Mouse (Mus musculus) thymus, adult 2 months (tissue): ENCODE measurements around the gene Gjc2. TPM values are rescaled to one million over a fixed set of nuclear protein-coding genes. Genes with fewer than 3 reads are reported as not detected.

ENCODE experiments used
- DNase-seq: peaks from one replicate; pipeline ENCODE4 v3.0.0; 2021
- H3K27ac ChIP-seq: fragments of 200-500 bp; 2 replicates; pipeline ENCODE4 v1.5.1; 2012; ENCODE audit warnings: low read length, control low read depth; ENCODE audit not compliant: control insufficient read depth, insufficient read depth
- H3K27me3 ChIP-seq: fragments of 200-500 bp; 2 replicates; pipeline ENCODE4 v1.6.1; 2012; ENCODE audit warnings: mild to moderate bottlenecking, low read length, moderate library complexity, mixed read lengths; ENCODE audit not compliant: control insufficient read depth, insufficient read depth
- H3K36me3 ChIP-seq: fragments of 200-500 bp; 2 replicates; pipeline ENCODE4 v1.6.1; 2012; ENCODE audit warnings: mild to moderate bottlenecking, low read length, moderate library complexity; ENCODE audit not compliant: control insufficient read depth, insufficient read depth
- H3K4me1 ChIP-seq: fragments of 200-500 bp; replicated peaks from 2 replicates; pipeline ENCODE4 v1.6.1; 2012; ENCODE audit warnings: low read length; ENCODE audit not compliant: control insufficient read depth, insufficient read depth
- H3K4me3 ChIP-seq: fragments of 200-500 bp; 2 replicates; pipeline ENCODE4 v1.5.1; 2012; ENCODE audit warnings: mild to moderate bottlenecking, low read length, control low read depth, moderate library complexity; ENCODE audit not compliant: control insufficient read depth, insufficient read depth
- CTCF ChIP-seq: fragments of 200-500 bp; IDR thresholded peaks from 2 replicates; pipeline ENCODE4 v1.5.1; 2012; ENCODE audit warnings: mild to moderate bottlenecking, control low read depth, low read length, moderate library complexity, borderline replicate concordance; ENCODE audit not compliant: control insufficient read depth, poor library complexity, insufficient read depth; ENCODE audit errors: extremely low read depth
- POLR2A ChIP-seq: fragments of 200-500 bp; IDR thresholded peaks from 2 replicates; pipeline ENCODE4 v1.6.1; 2012; ENCODE audit warnings: mild to moderate bottlenecking, low read length, control low read depth, moderate library complexity; ENCODE audit not compliant: control insufficient read depth, poor library complexity, insufficient read depth; ENCODE audit errors: extremely low read depth
- WGBS: fragments of 180-500 bp; shearing (Covaris S2); methylation state at CpG from one replicate; pipeline ENCODE4 v1.1.7; 2018; 5-methylcytosine and 5-hydroxymethylcytosine counted together
- polyA plus RNA-seq: library from polyadenylated mRNA; depleted of rRNA; stranded (reverse); fragments of >200 nt; gene quantifications from 2 replicates; pipeline ENCODE4 v1.2.3, GENCODE M21; 2012; rRNA removed

Gene Gjc2
- polyA plus RNA-seq, 1 experiment, result 0.66 TPM

- Histone ChIP-seq H3K27me3 (peaks cover 7% of the 10 kb centered on the region; the same call in 1 of the 2 replicates), H3K4me3 (no peak within 1 kb of the TSS), H3K27ac (no peak within 1 kb of the TSS), H3K4me1 (no peaks in the 10 kb centered on the region), H3K36me3 (no peaks in the 10 kb centered on the region)
- DNase-seq, result no peak
- WGBS, result 20% methylated on average over 44 of the region's 44 CpGs
- TF ChIP-seq POLR2A (no peak), CTCF (no peak)
Observed at GRCm38 (mm10) chr11:59135904-59136452, 47.0 kb downstream of the Gjc2 start, which contains the start of gene Obscn. Gene Obscn, minus strand, starts transcription at chr11:59136402.

GRCm38 (mm10) chr11:59135051-59135820 lies 47.8 kb downstream of the Gjc2 start:
- Histone ChIP-seq H3K4me1 (no peaks in the 10 kb centered on the region), H3K27me3 (peaks cover 7% of the 10 kb centered on the region; the same call in 1 of the 2 replicates), H3K27ac (no peak overlapping the region), H3K36me3 (no peaks in the 10 kb centered on the region), H3K4me3 (no peak overlapping the region)
- no peak for TF ChIP-seq CTCF
- TF ChIP-seq POLR2A, result no peak
- WGBS, result 12% methylated on average over 55 of the region's 55 CpGs
- DNase-seq, result no peak

- Histone ChIP-seq H3K27ac (no peak overlapping the region), H3K4me3 (no peak overlapping the region), H3K36me3 (no peaks in the 10 kb centered on the region), H3K4me1 (no peaks in the 10 kb centered on the region), H3K27me3 (peaks cover 7% of the 10 kb centered on the region; the same call in 1 of the 2 replicates)
- TF ChIP-seq CTCF (no peak), POLR2A (no peak)
- DNase-seq, result no peak
- 5% methylated on average over 34 of the region's 35 CpGs for WGBS
Observed at GRCm38 (mm10) chr11:59134373-59134997, 48.5 kb downstream of the Gjc2 start.

- Histone ChIP-seq H3K27ac (no peak overlapping the region), H3K4me1 (no peaks in the 10 kb centered on the region), H3K36me3 (no peaks in the 10 kb centered on the region), H3K4me3 (no peak overlapping the region), H3K27me3 (peaks cover 7% of the 10 kb centered on the region; the same call in 1 of the 2 replicates)
- no peak for DNase-seq
- no peak for TF ChIP-seq POLR2A
- no peak for TF ChIP-seq CTCF
- WGBS, result 77% methylated on average over 2 of the region's 3 CpGs
Observed at GRCm38 (mm10) chr11:59132065-59132464, 50.9 kb downstream of the Gjc2 start.

GRCm38 (mm10) chr11:59131348-59131919 lies 51.6 kb downstream of the Gjc2 start:
- WGBS, result 69% methylated on average over 18 of the region's 18 CpGs
- no peak overlapping the region for H3K4me3 ChIP-seq
- H3K27ac ChIP-seq, result no peak overlapping the region
- no peaks in the 10 kb centered on the region for H3K4me1 ChIP-seq
- TF ChIP-seq POLR2A (no peak), CTCF (no peak)
- H3K36me3 ChIP-seq, result no peaks in the 10 kb centered on the region
- DNase-seq, result no peak
- peaks cover 7% of the 10 kb centered on the region; the same call in 1 of the 2 replicates for H3K27me3 ChIP-seq

GRCm38 (mm10) chr11:59130782-59131181 lies 52.2 kb downstream of the Gjc2 start:
- Histone ChIP-seq H3K27me3 (peaks cover under 1% of the 10 kb centered on the region; the same call in 1 of the 2 replicates), H3K4me3 (no peak overlapping the region), H3K4me1 (no peaks in the 10 kb centered on the region), H3K36me3 (no peaks in the 10 kb centered on the region), H3K27ac (no peak overlapping the region)
- 61% methylated on average over 9 of the region's 9 CpGs for WGBS
- no peak for DNase-seq
- TF ChIP-seq CTCF, result no peak
- TF ChIP-seq POLR2A, result no peak

Other genes starting within 250 kb of the Gjc2 start
- gene Rnf187, start 244.3 kb downstream of the Gjc2 start, polyA plus RNA-seq, result 335 and 488 TPM in 2 replicates
- gene Hist3h2ba, start 234.3 kb downstream of the Gjc2 start, polyA plus RNA-seq, result 47.2 and 96.5 TPM in 2 replicates
- gene Hist3h2a, start 228.5 kb downstream of the Gjc2 start, polyA plus RNA-seq, result 45.9 and 51.0 TPM in 2 replicates
- 0.31 and 0.47 TPM in 2 replicates for gene Trim17, start 228.5 kb downstream of the Gjc2 start, polyA plus RNA-seq
- gene Trim11, start 205.1 kb downstream of the Gjc2 start, polyA plus RNA-seq, result 114 and 119 TPM in 2 replicates
- 2.4 and 14.5 TPM in 2 replicates for gene Obscn, start 46.8 kb downstream of the Gjc2 start, polyA plus RNA-seq
- 7.2 and 8.9 TPM in 2 replicates for gene Iba57, start 19.5 kb downstream of the Gjc2 start, polyA plus RNA-seq
- gene Guk1, start 9.0 kb upstream of the Gjc2 start, polyA plus RNA-seq, result 56.8 and 79.8 TPM in 2 replicates
- gene Mrpl55, start 19.3 kb upstream of the Gjc2 start, polyA plus RNA-seq, result 40.2 and 42.0 TPM in 2 replicates
- gene 2310033P09Rik, start 25.1 kb upstream of the Gjc2 start, polyA plus RNA-seq, result 30.0 and 30.5 TPM in 2 replicates
- 503 and 561 TPM in 2 replicates for gene Arf1, start 45.1 kb upstream of the Gjc2 start, polyA plus RNA-seq
- gene Wnt3a, start 107.5 kb upstream of the Gjc2 start, polyA plus RNA-seq, result 0.28 TPM in 1 of 2 replicates, not detected in the other
- 1.3 and 2.2 TPM in 2 replicates for gene Wnt9a, start 123.7 kb upstream of the Gjc2 start, polyA plus RNA-seq
- gene Prss38, start 192.4 kb upstream of the Gjc2 start, polyA plus RNA-seq, result not detected in 2 replicates